Mouse (Mus musculus) MEL (cell line): ENCODE measurements at regions not wholly inside any gene's neighbourhood (a gene's known extent, or its start where the extent isn't known, plus 50 kb on each side); places are given as distances from the start of the nearest gene placed in this dataset.

Experiments used
- CTCF ChIP-seq, 3 experiments: IDR thresholded peaks in 2 of 3; conservative IDR thresholded peaks in 1 of 3; 2 replicates each; pipeline ENCODE4 v1.5.1; 2011 to 2012; ENCODE audit warnings: low read length in 3 of 3, low read depth in 2 of 3, mild to moderate bottlenecking in 2 of 3, improper control_type of control experiment in 1 of 3, inconsistent platforms in 1 of 3, mixed read lengths in 1 of 3, moderate library complexity in 1 of 3; ENCODE audit not compliant: control insufficient read depth in 1 of 3, insufficient read depth in 1 of 3, poor library complexity in 1 of 3, severe bottlenecking in 1 of 3
- JUND ChIP-seq: IDR thresholded peaks from 2 replicates; pipeline ENCODE4 v1.6.1; 2011; ENCODE audit warnings: low read depth, mild to moderate bottlenecking, improper control_type of control experiment, low read length
- MAX ChIP-seq: IDR thresholded peaks from 2 replicates; pipeline ENCODE4 v1.6.1; 2011; ENCODE audit warnings: low read length, improper control_type of control experiment
- MAZ ChIP-seq: IDR thresholded peaks from 2 replicates; pipeline ENCODE4 v1.6.1; 2012; ENCODE audit warnings: low read depth, mild to moderate bottlenecking, inconsistent platforms, low read length, improper control_type of control experiment
- MYB ChIP-seq: IDR thresholded peaks from 2 replicates; pipeline ENCODE4 v1.6.1; 2011; ENCODE audit warnings: mild to moderate bottlenecking, low read depth, low read length, improper control_type of control experiment
- POLR2A ChIP-seq, 2 experiments: IDR thresholded peaks; 2 replicates each; pipeline ENCODE4 v1.6.1; 2011 to 2012; ENCODE audit warnings: low read length in 2 of 2, mild to moderate bottlenecking in 2 of 2, control low read depth in 1 of 2, improper control_type of control experiment in 1 of 2, low read depth in 1 of 2, moderate library complexity in 1 of 2; ENCODE audit not compliant: control insufficient read depth in 1 of 2, insufficient read depth in 1 of 2, poor library complexity in 1 of 2
- RAD21 ChIP-seq: IDR thresholded peaks from 2 replicates; pipeline ENCODE4 v1.6.1; 2011; ENCODE audit warnings: mild to moderate bottlenecking, low read depth, low read length, improper control_type of control experiment
- TCF12 ChIP-seq: IDR thresholded peaks from 2 replicates; pipeline ENCODE4 v1.6.1; 2014; ENCODE audit warnings: low read depth, mild to moderate bottlenecking, inconsistent platforms, low read length, improper control_type of control experiment, moderate library complexity
- UBTF ChIP-seq: IDR thresholded peaks from 2 replicates; pipeline ENCODE4 v1.6.1; 2012; ENCODE audit warnings: low read depth, mild to moderate bottlenecking, inconsistent platforms, low read length, improper control_type of control experiment, moderate library complexity, borderline replicate concordance; ENCODE audit not compliant: insufficient read depth
- USF1 ChIP-seq: IDR thresholded peaks from 2 replicates; pipeline ENCODE4 v1.6.1; 2014; ENCODE audit warnings: low read depth, mild to moderate bottlenecking, inconsistent platforms, low read length, improper control_type of control experiment, moderate library complexity
- USF2 ChIP-seq, 2 experiments: IDR thresholded peaks; 2 replicates each; pipeline ENCODE4 v1.6.1; 2011 to 2012; ENCODE audit warnings: improper control_type of control experiment in 2 of 2, low read length in 2 of 2, borderline replicate concordance in 1 of 2, inconsistent platforms in 1 of 2, low read depth in 1 of 2, mild to moderate bottlenecking in 1 of 2; ENCODE audit not compliant: insufficient read depth in 1 of 2
- ZC3H11A ChIP-seq: IDR thresholded peaks from 2 replicates; pipeline ENCODE4 v1.6.1; 2012; ENCODE audit warnings: low read depth, mild to moderate bottlenecking, inconsistent platforms, low read length, improper control_type of control experiment
- ZKSCAN1 ChIP-seq: IDR thresholded peaks from 2 replicates; pipeline ENCODE4 v1.6.1; 2012; ENCODE audit warnings: low read depth, mild to moderate bottlenecking, inconsistent platforms, low read length, improper control_type of control experiment, moderate library complexity
- ZNF384 ChIP-seq: IDR thresholded peaks from 2 replicates; pipeline ENCODE4 v1.6.1; 2012; ENCODE audit warnings: low read depth, mild to moderate bottlenecking, inconsistent platforms, low read length, improper control_type of control experiment

DNA sequence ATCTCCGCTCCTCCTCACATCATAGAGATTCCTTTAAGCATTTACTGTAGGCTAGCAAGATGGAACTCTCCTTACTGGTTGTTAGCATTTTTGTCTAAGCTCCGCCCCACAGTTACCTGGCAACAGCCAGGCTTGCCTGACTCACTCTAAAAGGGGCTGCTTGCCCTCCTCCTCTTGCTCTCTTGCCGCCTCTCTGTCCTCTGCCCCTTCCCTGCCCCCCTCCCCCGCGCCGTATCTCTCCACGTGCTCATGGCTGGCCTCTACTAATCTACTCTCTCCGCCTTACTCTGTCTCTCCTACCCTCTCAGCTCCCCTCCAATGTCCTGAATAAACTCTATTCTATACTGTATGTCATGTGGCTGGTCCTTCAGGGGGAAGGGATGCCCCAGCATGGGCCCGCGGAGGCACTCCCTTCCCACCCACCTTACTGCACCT, 59.9 kb upstream of the Zfp644 start:
- TF ChIP-seq UBTF (no peak), USF2 (IDR thresholded peaks at IDR 0.05; ENCODE audit: borderline replicate concordance in 1 of 2, insufficient read depth in 1 of 2, low read depth in 1 of 2, low read length in 2 of 2) (no peak), POLR2A (IDR thresholded peaks at IDR 0.05; ENCODE audit: control insufficient read depth in 1 of 2, insufficient read depth in 1 of 2, low read depth in 1 of 2, low read length in 2 of 2, poor library complexity in 1 of 2) (no peak), TCF12 (no peak), CTCF (IDR thresholded peaks at IDR 0.05 in 2 of 3, conservative IDR thresholded peaks at IDR 0.05 in 1 of 3; ENCODE audit: control insufficient read depth in 1 of 3, insufficient read depth in 1 of 3, low read depth in 2 of 3, low read length in 3 of 3, poor library complexity in 1 of 3, severe bottlenecking in 1 of 3) (no peak), ZC3H11A (no peak), MYB (no peak), JUND (no peak), MAX (no peak), ZNF384 (no peak), MAZ (no peak), ZKSCAN1 (no peak), USF1 (no peak), RAD21 (no peak)
